Mouse (Mus musculus): ENCODE measurements around the gene Mtrex.

Mtrex gene

GRCm38 (mm10) chr13:112867381-112867780, 59.8 kb downstream of the Mtrex start:
- no peak for DNase-seq (ENCODE audit: low read depth)

- peak; percentile 33 for DNase-seq (ENCODE audit: low read depth)
Observed at GRCm38 (mm10) chr13:112866782-112867181, 60.4 kb downstream of the Mtrex start.

GRCm38 (mm10) chr13:112862978-112863677, 64.1 kb downstream of the Mtrex start:
- no peak for DNase-seq (ENCODE audit: low read depth)

GRCm38 (mm10) chr13:112862342-112862741, 64.9 kb downstream of the Mtrex start:
- DNase-seq (ENCODE audit: low read depth) = no peak

- no peak for DNase-seq (ENCODE audit: low read depth)
Observed at GRCm38 (mm10) chr13:112861825-112862306, 65.3 kb downstream of the Mtrex start.

GRCm38 (mm10) chr13:112860911-112861310, 66.3 kb downstream of the Mtrex start:
- no peak for DNase-seq (ENCODE audit: low read depth)

- no peak for DNase-seq (ENCODE audit: low read depth)
Observed at GRCm38 (mm10) chr13:112860370-112860769, 66.8 kb downstream of the Mtrex start.

GRCm38 (mm10) chr13:112859574-112860134, 67.5 kb downstream of the Mtrex start:
- DNase-seq (ENCODE audit: low read depth) = no peak

GRCm38 (mm10) chr13:112857921-112858320, 69.3 kb downstream of the Mtrex start:
- no peak for DNase-seq (ENCODE audit: low read depth)

GRCm38 (mm10) chr13:112854402-112854801, 72.8 kb downstream of the Mtrex start:
- DNase-seq (ENCODE audit: low read depth) = no peak

- no peak for DNase-seq (ENCODE audit: low read depth)
Observed at GRCm38 (mm10) chr13:112853710-112854316, 73.4 kb downstream of the Mtrex start.

GRCm38 (mm10) chr13:112845931-112846330, 81.3 kb downstream of the Mtrex start:
- DNase-seq (ENCODE audit: low read depth) = no peak

GRCm38 (mm10) chr13:112840241-112841087, 86.7 kb downstream of the Mtrex start:
- no peak for DNase-seq (ENCODE audit: low read depth)

- DNase-seq (ENCODE audit: low read depth) = peak; percentile 75
Observed at GRCm38 (mm10) chr13:112838562-112839232, 88.5 kb downstream of the Mtrex start.

GRCm38 (mm10) chr13:112837621-112838155, 89.5 kb downstream of the Mtrex start:
- no peak for DNase-seq (ENCODE audit: low read depth)

- no peak for DNase-seq (ENCODE audit: low read depth)
Observed at GRCm38 (mm10) chr13:112836951-112837350, 90.2 kb downstream of the Mtrex start.

GRCm38 (mm10) chr13:112835113-112835512, 92.1 kb downstream of the Mtrex start:
- DNase-seq (ENCODE audit: low read depth) = no peak

- DNase-seq (ENCODE audit: low read depth) = no peak
Observed at GRCm38 (mm10) chr13:112833895-112834263, 93.3 kb downstream of the Mtrex start.

GRCm38 (mm10) chr13:112833253-112833894, 93.8 kb downstream of the Mtrex start:
- DNase-seq (ENCODE audit: low read depth) = peak; percentile 58

GRCm38 (mm10) chr13:112832589-112832988, 94.6 kb downstream of the Mtrex start:
- DNase-seq (ENCODE audit: low read depth) = no peak

GRCm38 (mm10) chr13:112829619-112830018, 97.6 kb downstream of the Mtrex start:
- DNase-seq (ENCODE audit: low read depth) = no peak
